Mouse (Mus musculus) kidney, postnatal 0 days (tissue): ENCODE results near the gene 4930447C04Rik. TPM values are rescaled to one million over a fixed set of nuclear protein-coding genes. Genes with fewer than 3 reads are reported as not detected.

Source experiments
- ATAC-seq: fragments of 200-750 bp; cut with Nextera tagmentation; replicated peaks from 2 replicates; pipeline ENCODE4 v1.8.0; 2017; ENCODE audit warnings: low read depth, moderate number of reproducible peaks, moderate TSS enrichment, moderate library complexity; ENCODE audit not compliant: low FRiP score
- DNase-seq: peaks from one replicate; pipeline ENCODE4 v3.0.0-alpha.2; 2016; ENCODE audit warnings: low spot score
- H3K27ac ChIP-seq: fragments of 300-500 bp; sonication (generic); 2 replicates; pipeline ENCODE4 v1.5.1; 2014; ENCODE audit warnings: mild to moderate bottlenecking
- H3K27me3 ChIP-seq: fragments of 300-500 bp; sonication (generic); 2 replicates; pipeline ENCODE4 v1.6.1; 2014; ENCODE audit warnings: low read length, mixed read lengths; ENCODE audit not compliant: insufficient read depth
- H3K36me3 ChIP-seq: fragments of 300-500 bp; sonication (generic); 2 replicates; pipeline ENCODE4 v1.6.1; 2014; ENCODE audit warnings: low read length, mixed read lengths; ENCODE audit not compliant: insufficient read depth
- H3K4me1 ChIP-seq: fragments of 300-500 bp; sonication (generic); replicated peaks from 2 replicates; pipeline ENCODE4 v1.6.1; 2014; ENCODE audit warnings: antibody characterized with exemption, low read length, mixed read lengths; ENCODE audit not compliant: insufficient read depth
- H3K4me2 ChIP-seq: fragments of 300-500 bp; sonication (generic); 2 replicates; pipeline ENCODE4 v1.6.1; 2014; ENCODE audit warnings: mild to moderate bottlenecking, low read length, moderate library complexity, mixed read lengths
- H3K4me3 ChIP-seq: fragments of 300-500 bp; sonication (generic); replicated peaks from 2 replicates; pipeline ENCODE4 v1.5.1; 2014; ENCODE audit warnings: low read depth, low read length
- H3K9ac ChIP-seq: fragments of 300-500 bp; sonication (generic); 2 replicates; pipeline ENCODE4 v1.6.1; 2014; ENCODE audit warnings: low read depth, low read length
- H3K9me3 ChIP-seq: fragments of 300-500 bp; sonication (generic); replicated peaks from 2 replicates; pipeline ENCODE4 v1.6.1; 2016; ENCODE audit warnings: low read length, inconsistent platforms, mixed read lengths
- CTCF ChIP-seq: IDR thresholded peaks from 2 replicates; pipeline ENCODE4 v1.5.1; 2016; ENCODE audit warnings: antibody characterized with exemption, low read depth, mild to moderate bottlenecking, moderate library complexity
- WGBS: fragments of 180-500 bp; shearing (Covaris S2); extraction: QIAGEN DNeasy Blood & Tissue Kit; methylation state at CpG from one replicate; pipeline ENCODE4 v1.1.7; 2014; 5-methylcytosine and 5-hydroxymethylcytosine counted together
- polyA plus RNA-seq: library from polyadenylated mRNA; unstranded; fragments of >200 nt; fragmentation: Nextera tagmentation; extraction: Ambion mirVana; gene quantifications from 2 replicates; pipeline ENCODE4 v1.2.1, GENCODE M21; 2015

The 4930447C04Rik gene
- polyA plus RNA-seq, 1 experiment from 2014 or later: 0.55 TPM

- H3K4me1 ChIP-seq: peaks cover 8% of the 10 kb centered on the region; the same call in 1 of the 2 replicates
- ATAC-seq: no peak
- no peak overlapping the region for H3K9ac ChIP-seq
- H3K4me3 ChIP-seq: no peak overlapping the region
- no peaks in the 10 kb centered on the region for H3K36me3 ChIP-seq
- no peak for DNase-seq
- WGBS: 4% methylated on average over 11 of the region's 11 CpGs
- H3K9me3 ChIP-seq: no peaks in the 10 kb centered on the region
- H3K27me3 ChIP-seq: peaks cover 95% of the 10 kb centered on the region
- no peak overlapping the region for H3K27ac ChIP-seq
- no peak overlapping the region for H3K4me2 ChIP-seq
- TF ChIP-seq CTCF: no peak
Measured at GRCm38 (mm10) chr12:72940822-72941397, 336 bp upstream of the 4930447C04Rik start.

DNA sequence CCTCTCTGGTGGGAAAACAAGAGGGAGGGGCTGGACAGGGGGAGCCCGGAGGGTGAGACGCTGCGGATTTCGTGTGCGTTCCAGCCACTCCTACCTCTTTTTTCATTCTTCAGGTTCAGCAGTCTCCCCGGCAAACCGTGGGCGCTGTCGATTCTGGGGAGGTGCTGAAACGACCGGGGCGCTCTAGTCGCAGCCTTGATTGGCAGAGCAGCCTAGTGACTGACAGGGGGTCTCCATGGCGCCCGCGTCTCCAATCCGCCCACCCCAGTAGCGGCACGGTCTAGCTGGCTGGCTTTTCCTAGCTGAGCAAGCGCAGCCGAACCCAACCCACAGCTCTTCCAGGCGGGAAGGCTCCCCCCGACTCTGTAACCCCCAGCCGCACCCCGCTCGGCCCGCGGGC, 958 bp downstream of the 4930447C04Rik start, which contains the start of gene Six6:
Gene Six6, plus strand, starts transcription at position 277 of the 400 bp plus-strand sequence.
- no peaks in the 10 kb centered on the region for H3K4me1 ChIP-seq
- no peak for DNase-seq
- H3K9me3 ChIP-seq: no peaks in the 10 kb centered on the region
- H3K9ac ChIP-seq: no peak within 1 kb of the TSS
- no peak for TF ChIP-seq CTCF
- H3K4me3 ChIP-seq: no peak within 1 kb of the TSS; the same call in 1 of the 2 replicates
- H3K36me3 ChIP-seq: no peaks in the 10 kb centered on the region
- ATAC-seq: no peak
- H3K4me2 ChIP-seq: no peak within 1 kb of the TSS
- 1% methylated on average over 28 of the region's 28 CpGs for WGBS
- no peak within 1 kb of the TSS for H3K27ac ChIP-seq
- H3K27me3 ChIP-seq: peaks cover 94% of the 10 kb centered on the region

- Histone ChIP-seq H3K9me3 (no peaks in the 10 kb centered on the region), H3K4me3 (no peak overlapping the region), H3K9ac (no peak overlapping the region), H3K4me1 (no peaks in the 10 kb centered on the region), H3K27me3 (peaks cover 88% of the 10 kb centered on the region), H3K27ac (no peak overlapping the region), H3K36me3 (no peaks in the 10 kb centered on the region), H3K4me2 (no peak overlapping the region)
- TF ChIP-seq CTCF: no peak
- WGBS: 3% methylated on average over 14 of the region's 14 CpGs
- ATAC-seq: no peak
- no peak for DNase-seq
Measured at GRCm38 (mm10) chr12:72938600-72939490, 1.7 kb downstream of the 4930447C04Rik start.

GRCm38 (mm10) chr12:72938176-72938575, 2.4 kb downstream of the 4930447C04Rik start:
- Histone ChIP-seq H3K27me3 (peaks cover 81% of the 10 kb centered on the region), H3K4me1 (no peaks in the 10 kb centered on the region), H3K9me3 (no peaks in the 10 kb centered on the region), H3K4me3 (no peak overlapping the region), H3K36me3 (no peaks in the 10 kb centered on the region), H3K27ac (no peak overlapping the region), H3K9ac (no peak overlapping the region), H3K4me2 (no peak overlapping the region)
- ATAC-seq (no peak), DNase-seq (no peak)
- WGBS: 3% methylated on average over 13 of the region's 13 CpGs
- TF ChIP-seq CTCF: no peak

DNA sequence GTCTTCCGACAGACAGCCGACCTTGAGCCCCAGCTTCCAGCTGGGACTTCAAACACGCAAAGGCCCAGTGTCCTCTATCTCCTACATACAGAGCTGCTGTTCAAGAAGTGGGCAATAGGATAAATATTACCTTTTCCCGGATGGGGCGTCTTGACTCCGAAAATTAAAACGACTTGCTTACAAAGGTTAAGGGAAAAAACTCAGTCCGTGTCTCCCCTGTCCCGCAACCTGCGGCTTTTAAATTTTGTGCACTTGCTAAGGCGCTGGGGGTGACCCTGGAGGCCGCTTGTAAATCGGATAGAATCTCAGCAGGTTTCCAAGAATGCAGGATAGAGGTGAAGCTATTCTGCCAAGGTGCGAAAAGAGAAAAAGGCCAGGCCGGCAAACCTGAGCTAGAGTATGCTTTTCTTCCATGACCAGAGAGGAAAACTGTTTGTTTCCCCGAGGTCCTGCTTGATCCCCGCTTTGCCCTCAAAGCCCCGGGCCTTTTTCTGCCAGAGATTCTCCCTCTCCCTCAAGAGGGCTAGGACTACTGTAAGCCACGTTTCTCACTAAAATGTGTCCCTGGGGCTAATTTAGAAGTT, 2.9 kb downstream of the 4930447C04Rik start:
- Histone ChIP-seq H3K4me1 (no peaks in the 10 kb centered on the region), H3K4me2 (no peak overlapping the region), H3K27me3 (peaks cover 76% of the 10 kb centered on the region), H3K27ac (no peak overlapping the region), H3K4me3 (no peak overlapping the region), H3K36me3 (no peaks in the 10 kb centered on the region), H3K9ac (no peak overlapping the region), H3K9me3 (no peaks in the 10 kb centered on the region)
- TF ChIP-seq CTCF: no peak
- WGBS: 4% methylated on average over 19 of the region's 19 CpGs
- DNase-seq (no peak), ATAC-seq (no peak)

DNA sequence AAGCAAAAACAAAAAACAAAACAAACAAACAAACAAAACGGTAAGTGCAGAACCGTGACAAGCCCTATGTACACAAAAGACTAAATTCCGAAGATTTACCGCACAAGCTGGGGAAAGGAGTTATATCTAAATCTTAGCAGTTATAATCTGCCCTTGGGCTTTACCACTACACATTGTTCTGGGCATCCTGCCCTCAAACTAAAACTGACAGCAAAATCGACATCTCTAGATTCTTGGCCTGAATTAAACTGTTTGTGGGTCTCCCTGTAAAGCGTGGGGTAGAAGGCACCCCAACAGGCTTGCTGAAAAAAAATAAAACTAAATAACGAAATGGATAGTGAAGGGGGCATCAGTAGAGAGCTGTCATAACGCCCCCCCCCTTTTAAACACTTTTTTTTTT, 3.8 kb downstream of the 4930447C04Rik start:
- WGBS: 25% methylated on average over 8 of the region's 8 CpGs
- Histone ChIP-seq H3K27me3 (peaks cover 67% of the 10 kb centered on the region), H3K27ac (no peak overlapping the region), H3K4me2 (no peak overlapping the region), H3K36me3 (no peaks in the 10 kb centered on the region), H3K9me3 (no peaks in the 10 kb centered on the region), H3K4me3 (no peak overlapping the region), H3K4me1 (no peaks in the 10 kb centered on the region), H3K9ac (no peak overlapping the region)
- DNase-seq (no peak), ATAC-seq (no peak)
- no peak for TF ChIP-seq CTCF
